Mouse (Mus musculus) neutrophil, adult 5-6 weeks (primary cell): ENCODE results near the gene Igdcc3. TPM values are rescaled to one million over a fixed set of nuclear protein-coding genes. Genes with fewer than 3 reads are reported as not detected.
"Not testable (repeated sequence)": the region's sequence is repeated elsewhere in the genome, so short reads cannot be mapped to it uniquely, and the experiment has no call there.

Source experiments
- ATAC-seq: fragments of 151-379, 151-347 bp; 2 replicates; pipeline ENCODE4 v1.8.0; 2017; ENCODE audit warnings: mild to moderate bottlenecking, moderate TSS enrichment; ENCODE audit not compliant: insufficient number of reproducible peaks, poor library complexity, low FRiP score, severe bottlenecking; ENCODE audit errors: extremely low read depth
- total RNA-seq: library from RNA; stranded (forward); fragments of 200-1000 nt; gene quantifications from 2 replicates; pipeline ENCODE4 v1.2.3, GENCODE M21; 2017

The Igdcc3 gene
- total RNA-seq, 1 experiment from 2014 or later: 0.47 TPM

GRCm38 (mm10) chr9:65218916-65219315 is 77.9 kb downstream of the Igdcc3 start:
- ATAC-seq: no peak

DNA sequence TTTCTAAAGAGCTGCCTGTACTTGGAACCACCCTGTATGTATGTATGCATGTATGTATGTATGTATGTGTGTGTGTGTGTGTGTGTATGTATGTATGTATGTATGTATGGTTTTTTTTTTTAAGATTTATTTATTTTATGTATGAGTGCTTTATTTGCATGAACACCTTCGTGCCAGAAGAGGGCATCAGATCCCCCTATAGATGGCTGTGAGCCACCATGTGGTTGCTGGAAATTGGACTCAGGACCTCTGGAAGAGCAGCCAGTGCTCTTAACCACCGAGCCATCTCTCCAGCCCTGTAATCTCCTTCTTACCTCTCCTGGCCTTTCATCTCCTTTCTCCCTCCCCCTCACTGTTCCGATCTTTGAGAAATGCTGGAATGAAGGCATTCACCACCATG is 79.4 kb downstream of the Igdcc3 start:
- not testable (repeated sequence) for ATAC-seq

DNA sequence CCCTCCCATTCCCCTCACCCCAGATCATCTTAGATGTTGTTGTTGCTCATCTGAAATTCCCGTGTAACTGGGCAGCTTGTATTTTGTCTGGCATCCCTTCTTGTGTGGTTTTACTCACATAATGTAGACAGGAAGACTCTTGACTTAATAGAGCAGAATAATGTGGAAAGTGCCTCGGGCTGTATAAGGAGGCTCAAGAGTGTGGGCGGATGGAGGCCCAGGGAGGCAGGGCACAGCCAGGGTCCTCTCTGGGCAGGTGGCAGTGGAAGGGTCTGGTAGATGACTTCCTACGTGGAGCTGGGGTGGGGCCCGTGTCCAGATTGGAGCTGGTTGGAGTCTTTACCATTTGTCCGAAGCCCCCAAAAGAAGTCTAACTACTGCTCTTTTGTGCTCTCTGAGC is 82.9 kb downstream of the Igdcc3 start:
- ATAC-seq: no peak

GRCm38 (mm10) chr9:65225795-65226194 is 84.8 kb downstream of the Igdcc3 start:
- no peak for ATAC-seq

DNA sequence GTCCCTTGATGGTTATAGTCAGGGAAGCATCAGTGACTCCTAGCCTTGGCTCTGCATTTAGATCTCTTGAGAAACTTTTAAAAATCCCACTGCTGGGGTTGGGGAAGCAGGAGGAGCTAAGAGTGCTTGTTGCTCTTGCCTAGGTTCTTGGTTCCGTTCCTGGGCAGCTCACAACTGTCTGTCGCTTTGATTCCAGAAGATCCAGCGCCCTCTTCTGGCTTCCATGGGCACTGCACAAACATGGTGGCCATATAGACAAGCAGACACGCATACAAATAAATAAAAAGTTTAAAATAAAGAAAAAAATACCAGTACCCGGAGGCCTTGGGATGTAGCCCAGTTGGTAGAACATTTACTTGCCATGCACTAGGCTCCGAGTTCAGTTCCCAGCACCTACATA is 89.3 kb downstream of the Igdcc3 start:
- no peak for ATAC-seq

- no peak for ATAC-seq
These were observed 90.3 kb downstream of the Igdcc3 start for GRCm38 (mm10) chr9:65231284-65231683.

DNA sequence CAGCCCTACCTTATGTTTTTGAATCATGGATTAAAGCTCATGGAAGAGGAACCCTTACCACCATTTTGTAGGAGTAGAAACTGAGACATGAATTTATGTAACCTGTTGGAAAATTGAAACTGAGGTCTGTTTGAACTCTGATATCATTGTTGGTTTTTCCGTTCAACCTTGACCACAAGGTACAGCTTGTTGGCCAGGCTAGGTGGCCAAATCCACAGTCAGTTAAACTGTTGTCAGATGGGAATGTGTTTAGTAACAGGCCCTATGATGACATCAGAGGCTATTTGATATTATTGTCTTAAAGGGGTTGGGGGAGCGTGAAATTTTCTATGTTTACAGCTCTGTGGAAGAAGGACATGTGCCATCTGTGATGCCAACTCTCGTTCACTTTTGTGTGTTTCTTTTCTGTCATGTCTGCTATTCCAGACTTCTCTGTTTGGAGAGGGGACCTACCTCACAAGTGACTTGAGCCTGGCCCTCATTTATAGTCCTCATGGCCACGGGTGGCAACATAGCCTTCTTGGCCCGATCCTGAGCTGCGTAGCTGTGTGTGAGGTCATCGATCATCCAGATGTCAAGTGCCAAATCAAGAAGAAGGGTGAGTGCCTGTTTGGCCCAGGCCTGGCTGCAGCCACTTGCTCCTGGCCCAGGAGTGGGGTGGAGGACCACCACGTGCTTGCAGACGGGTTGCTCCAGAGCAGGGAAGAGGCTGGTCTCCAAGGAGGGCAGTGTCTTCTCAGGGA is 92.4 kb downstream of the Igdcc3 start:
- ATAC-seq: no peak

- no peak for ATAC-seq
These were observed 93.7 kb downstream of the Igdcc3 start for GRCm38 (mm10) chr9:65234734-65235133.

Other genes starting within 250 kb of the Igdcc3 start
- gene Slc24a1, start 189.6 kb upstream of the Igdcc3 start, total RNA-seq: 0.37 and 0.47 TPM in 2 replicates
- gene Ints14, start 180.3 kb upstream of the Igdcc3 start, total RNA-seq: 16.7 and 18.0 TPM in 2 replicates
- 21.4 and 22.6 TPM in 2 replicates for gene Hacd3, start 119.5 kb upstream of the Igdcc3 start, total RNA-seq
- gene Dpp8, start 108.8 kb upstream of the Igdcc3 start, total RNA-seq: 126 and 127 TPM in 2 replicates
- not detected in 2 replicates for gene Igdcc4, start 39.7 kb upstream of the Igdcc3 start, total RNA-seq
- gene Parp16, start 54.2 kb downstream of the Igdcc3 start, total RNA-seq: 3.3 and 5.2 TPM in 2 replicates
- not detected in 2 replicates for gene Cilp, start 124.0 kb downstream of the Igdcc3 start, total RNA-seq
- 42.4 and 50.0 TPM in 2 replicates for gene Clpx, start 153.1 kb downstream of the Igdcc3 start, total RNA-seq
- 38.8 and 39.4 TPM in 2 replicates for gene Pdcd7, start 204.9 kb downstream of the Igdcc3 start, total RNA-seq
- 2.4 TPM in 1 of 2 replicates, not detected in the other for gene Ubap1l, start 219.9 kb downstream of the Igdcc3 start, total RNA-seq